Mouse (Mus musculus) MEL (cell line): Measurements from ENCODE around the gene Ablim1. TPM values are rescaled to one million over a fixed set of nuclear protein-coding genes. Genes with fewer than 3 reads are reported as not detected.

Experiments used
- DNase-seq: peaks from one replicate; pipeline ENCODE4 v3.0.0; 2011; ENCODE audit warnings: low read depth, low spot score
- H3K27ac ChIP-seq: 2 replicates; pipeline ENCODE4 v1.5.1; 2012; ENCODE audit warnings: low read depth, mild to moderate bottlenecking, control low read depth, low read length, moderate library complexity; ENCODE audit not compliant: control insufficient read depth
- H3K27me3 ChIP-seq, 2 experiments: fragments of 150-350 bp in 1 of 2; sonication (generic) in 1 of 2; 2 replicates each; pipeline ENCODE4 v1.6.1; 2012; ENCODE audit warnings: low read length in 2 of 2, mild to moderate bottlenecking in 2 of 2, improper control_type of control experiment in 1 of 2, moderate library complexity in 1 of 2; ENCODE audit not compliant: insufficient read depth in 2 of 2, control insufficient read depth in 1 of 2
- H3K36me3 ChIP-seq, 2 experiments: 2 replicates each; pipeline ENCODE4 v1.6.1; 2012 to 2014; ENCODE audit warnings: low read length in 2 of 2, improper control_type of control experiment in 1 of 2, inconsistent platforms in 1 of 2, mild to moderate bottlenecking in 1 of 2; ENCODE audit not compliant: insufficient read depth in 2 of 2, control insufficient read depth in 1 of 2
- H3K4me1 ChIP-seq, 2 experiments: fragments of 150-350 bp in 1 of 2; sonication (generic) in 1 of 2; 2 replicates each; pipeline ENCODE4 v1.6.1; 2012; ENCODE audit warnings: low read length in 2 of 2, improper control_type of control experiment in 1 of 2, mild to moderate bottlenecking in 1 of 2; ENCODE audit not compliant: insufficient read depth in 2 of 2, control insufficient read depth in 1 of 2
- H3K4me3 ChIP-seq, 2 experiments: fragments of 150-350 bp in 1 of 2; sonication (generic) in 1 of 2; 2 replicates each; pipeline ENCODE4 v1.5.1; 2012; ENCODE audit warnings: low read depth in 2 of 2, low read length in 2 of 2, mild to moderate bottlenecking in 2 of 2, moderate library complexity in 2 of 2, control low read depth in 1 of 2, improper control_type of control experiment in 1 of 2; ENCODE audit not compliant: control insufficient read depth in 1 of 2, insufficient read depth in 1 of 2
- H3K79me2 ChIP-seq: 2 replicates; pipeline ENCODE4 v1.6.1; 2012; ENCODE audit warnings: mild to moderate bottlenecking, low read length, moderate library complexity; ENCODE audit not compliant: control insufficient read depth, poor library complexity, insufficient read depth
- H3K9ac ChIP-seq: 2 replicates; pipeline ENCODE4 v1.6.1; 2012; ENCODE audit warnings: low read depth, mild to moderate bottlenecking, control low read depth, low read length, moderate library complexity; ENCODE audit not compliant: control insufficient read depth, poor library complexity, severe bottlenecking
- H3K9me3 ChIP-seq: fragments of 150-350 bp; sonication (generic); replicated peaks from 2 replicates; pipeline ENCODE4 v1.6.1; 2012; ENCODE audit warnings: mild to moderate bottlenecking, low read length, improper control_type of control experiment, moderate library complexity; ENCODE audit not compliant: insufficient read depth
- BHLHE40 ChIP-seq: IDR thresholded peaks from 2 replicates; pipeline ENCODE4 v1.6.1; 2012; ENCODE audit warnings: low read depth, mild to moderate bottlenecking, inconsistent platforms, low read length, improper control_type of control experiment, borderline replicate concordance
- CHD1 ChIP-seq: IDR thresholded peaks from 2 replicates; pipeline ENCODE4 v1.6.1; 2012; ENCODE audit warnings: low read depth, mild to moderate bottlenecking, inconsistent platforms, low read length, improper control_type of control experiment
- EP300 ChIP-seq, 2 experiments: IDR thresholded peaks; 2 replicates each; pipeline ENCODE4 v1.6.1; 2011; ENCODE audit warnings: improper control_type of control experiment in 2 of 2, low read length in 2 of 2, low read depth in 1 of 2, mild to moderate bottlenecking in 1 of 2
- GABPA ChIP-seq: IDR thresholded peaks from 2 replicates; pipeline ENCODE4 v1.6.1; 2012; ENCODE audit warnings: low read depth, mild to moderate bottlenecking, inconsistent platforms, low read length, improper control_type of control experiment, moderate library complexity
- HCFC1 ChIP-seq: IDR thresholded peaks from 2 replicates; pipeline ENCODE4 v1.6.1; 2012; ENCODE audit warnings: low read depth, mild to moderate bottlenecking, inconsistent platforms, low read length, improper control_type of control experiment, moderate library complexity
- JUND ChIP-seq: IDR thresholded peaks from 2 replicates; pipeline ENCODE4 v1.6.1; 2011; ENCODE audit warnings: low read depth, mild to moderate bottlenecking, improper control_type of control experiment, low read length
- MAFK ChIP-seq: IDR thresholded peaks from 2 replicates; pipeline ENCODE4 v1.6.1; 2011; ENCODE audit warnings: low read depth, mild to moderate bottlenecking, low read length, improper control_type of control experiment, borderline replicate concordance
- MAX ChIP-seq: IDR thresholded peaks from 2 replicates; pipeline ENCODE4 v1.6.1; 2011; ENCODE audit warnings: low read length, improper control_type of control experiment
- RAD21 ChIP-seq: IDR thresholded peaks from 2 replicates; pipeline ENCODE4 v1.6.1; 2011; ENCODE audit warnings: mild to moderate bottlenecking, low read depth, low read length, improper control_type of control experiment
- SIN3A ChIP-seq: IDR thresholded peaks from 2 replicates; pipeline ENCODE4 v1.6.1; 2012; ENCODE audit warnings: low read length, improper control_type of control experiment, inconsistent platforms
- SMC3 ChIP-seq: IDR thresholded peaks from 2 replicates; pipeline ENCODE4 v1.6.1; 2011; ENCODE audit warnings: low read depth, low read length, improper control_type of control experiment
- TAL1 ChIP-seq: IDR thresholded peaks from 2 replicates; pipeline ENCODE4 v1.6.1; 2012; ENCODE audit warnings: mild to moderate bottlenecking, inconsistent platforms, low read length, moderate library complexity, mixed read lengths
- TCF12 ChIP-seq: IDR thresholded peaks from 2 replicates; pipeline ENCODE4 v1.6.1; 2014; ENCODE audit warnings: low read depth, mild to moderate bottlenecking, inconsistent platforms, low read length, improper control_type of control experiment, moderate library complexity
- USF1 ChIP-seq: IDR thresholded peaks from 2 replicates; pipeline ENCODE4 v1.6.1; 2014; ENCODE audit warnings: low read depth, mild to moderate bottlenecking, inconsistent platforms, low read length, improper control_type of control experiment, moderate library complexity
- ZKSCAN1 ChIP-seq: IDR thresholded peaks from 2 replicates; pipeline ENCODE4 v1.6.1; 2012; ENCODE audit warnings: low read depth, mild to moderate bottlenecking, inconsistent platforms, low read length, improper control_type of control experiment, moderate library complexity
- ZNF384 ChIP-seq: IDR thresholded peaks from 2 replicates; pipeline ENCODE4 v1.6.1; 2012; ENCODE audit warnings: low read depth, mild to moderate bottlenecking, inconsistent platforms, low read length, improper control_type of control experiment
- polyA plus RNA-seq, 2 experiments: library from polyadenylated mRNA; stranded (reverse) in 1 of 2; unstranded in 1 of 2; fragments of >175 nt in 1 of 2; fragments of >200 nt in 1 of 2; gene quantifications; 2 replicates each; pipeline versions ENCODE4 v1.2.1 to v1.2.4; 2012; ENCODE audit warnings: low replicate concordance in 2 of 2, low read depth in 1 of 2; ENCODE audit not compliant: insufficient read length in 2 of 2, insufficient read depth in 1 of 2, missing spikeins in 1 of 2
- total RNA-seq: library from RNA; depleted of rRNA; stranded (reverse); fragments of 300-350 nt; gene quantifications from 2 replicates; pipeline ENCODE4 v1.2.3, GENCODE M21; 2012

The Ablim1 gene
- total and polyA plus RNA-seq, 3 experiments, result not detected

- H3K9ac ChIP-seq, result no peak overlapping the region
- no peaks in the 10 kb centered on the region for H3K79me2 ChIP-seq
- no peaks in the 10 kb centered on the region for H3K4me1 ChIP-seq
Measured at GRCm38 (mm10) chr19:57001926-57002325, 312.8 kb downstream of the Ablim1 start.

GRCm38 (mm10) chr19:57000592-57000991, 314.1 kb downstream of the Ablim1 start:
- Histone ChIP-seq H3K9ac (no peak overlapping the region), H3K36me3 (no peaks in the 10 kb centered on the region), H3K27me3 (peaks cover 0 to under 1% of the 10 kb centered on the region in 2 experiments; a peak in 1 of 4 replicates), H3K79me2 (no peaks in the 10 kb centered on the region), H3K4me1 (no peaks in the 10 kb centered on the region), H3K9me3 (no peaks in the 10 kb centered on the region), H3K27ac (no peak overlapping the region), H3K4me3 (no peak overlapping the region)
- TF ChIP-seq MAX (no peak), ZKSCAN1 (no peak), TCF12 (no peak), SMC3 (no peak), HCFC1 (no peak), GABPA (no peak), ZNF384 (no peak), EP300 (IDR thresholded peaks at IDR 0.05; ENCODE audit: low read depth in 1 of 2, low read length in 2 of 2) (no peak), MAFK (no peak)
- no peak for DNase-seq

More at GRCm38 (mm10) chr19:57001926-57002325, 312.8 kb downstream of the Ablim1 start:
- H3K27ac ChIP-seq, result no peak overlapping the region
- H3K36me3 ChIP-seq, result no peaks in the 10 kb centered on the region
- H3K27me3 ChIP-seq, result no peaks in the 10 kb centered on the region
- no peak for DNase-seq
- H3K9me3 ChIP-seq, result no peaks in the 10 kb centered on the region
- TF ChIP-seq GABPA (no peak), JUND (no peak), BHLHE40 (no peak), ZNF384 (no peak), SIN3A (no peak), TAL1 (no peak), RAD21 (no peak)
- TF ChIP-seq, all 39 proteins: peak for 0
- no peak overlapping the region for H3K4me3 ChIP-seq

GRCm38 (mm10) chr19:56999781-57000180, 314.9 kb downstream of the Ablim1 start:
- no peak for TF ChIP-seq CHD1
- no peak for TF ChIP-seq USF1
- no peak for TF ChIP-seq TCF12
- TF ChIP-seq SMC3, result no peak
- Histone ChIP-seq H3K27me3 (peaks cover 0 to 2% of the 10 kb centered on the region in 2 experiments; a peak in 1 of 4 replicates), H3K9me3 (no peaks in the 10 kb centered on the region), H3K4me3 (no peak overlapping the region), H3K79me2 (no peaks in the 10 kb centered on the region), H3K36me3 (no peaks in the 10 kb centered on the region), H3K27ac (no peak overlapping the region), H3K4me1 (no peaks in the 10 kb centered on the region), H3K9ac (no peak overlapping the region)
- no peak for DNase-seq
